Comparison of ENCODE assay signal across 7 mouse cellular contexts in the genomic region with DNA sequence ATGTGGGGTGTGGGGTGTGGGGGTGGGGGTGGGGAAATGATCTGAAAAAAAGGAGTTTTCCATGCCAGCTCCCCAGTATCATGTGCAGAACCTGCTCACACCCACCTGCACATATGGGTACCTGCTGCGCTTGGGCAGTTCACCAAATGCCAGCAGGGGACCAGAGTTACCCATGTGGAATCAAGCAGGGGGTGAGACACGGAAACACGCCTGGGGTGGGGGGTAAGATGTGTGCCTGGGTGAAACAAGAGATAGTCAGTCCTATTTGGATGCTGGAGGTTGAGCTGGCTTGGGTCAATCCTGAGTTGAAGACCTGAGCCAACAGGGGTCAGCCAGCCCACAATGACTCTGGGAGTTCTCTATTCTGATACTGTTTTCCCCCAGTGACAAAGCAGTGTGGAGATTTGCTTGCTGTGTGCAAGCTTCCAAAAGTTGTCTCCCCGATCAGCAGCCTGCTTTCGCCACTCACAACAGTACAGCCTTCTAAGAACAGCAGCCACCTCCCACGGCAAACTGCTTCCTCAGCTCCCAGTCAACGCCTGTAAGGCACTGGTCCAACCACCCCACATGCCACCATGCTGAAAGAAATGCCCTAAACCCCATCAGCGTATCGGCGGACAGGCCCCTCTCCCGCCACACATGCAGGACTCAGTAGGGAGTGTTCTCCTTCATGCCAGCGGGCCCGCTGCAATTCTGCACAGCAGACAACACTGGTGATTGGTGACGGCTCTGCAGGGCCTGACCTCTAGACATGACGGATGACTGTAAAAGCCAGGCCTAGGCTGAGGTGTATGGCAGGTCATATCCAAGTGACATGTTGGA. TPM values are rescaled to one million over a fixed set of nuclear protein-coding genes. Genes with fewer than 3 reads are reported as not detected.
DNase-seq lines count a peak whose midpoint lies in the region; ATAC-seq and TF ChIP-seq lines count a peak whose summit lies in the region.

No protein-coding gene starts in this region.

- no peaks in the 10 kb centered on the region for H3K27me3 ChIP-seq in liver, embryonic 12.5 days (replicated peaks)
- no peaks in the 10 kb centered on the region for H3K27me3 ChIP-seq in forebrain, postnatal 0 days (ENCODE audit: insufficient read depth, low read length)
- H3K27me3 ChIP-seq in neural tube, embryonic 15.5 days (replicated peaks), result no peaks in the 10 kb centered on the region

- no peak for ATAC-seq in liver, embryonic 12.5 days
- peak; percentile 40 for ATAC-seq in forebrain, postnatal 0 days
- ATAC-seq in neural tube, embryonic 15.5 days (ENCODE audit: low FRiP score), result peak; percentile 5; the same call in 1 of the 2 replicates

- no peak overlapping the region for H3K4me2 ChIP-seq in liver, embryonic 12.5 days
- no peak overlapping the region for H3K4me2 ChIP-seq in forebrain, postnatal 0 days (ENCODE audit: low read depth)
- no peak overlapping the region for H3K4me2 ChIP-seq in neural tube, embryonic 15.5 days

- WGBS in liver, embryonic 12.5 days (ENCODE audit: insufficient replicate concordance), result 72% methylated on average over 15 of the region's 15 CpGs
- 46% methylated on average over 15 of the region's 15 CpGs for WGBS in forebrain, postnatal 0 days
- WGBS in neural tube, embryonic 15.5 days, result 48% methylated on average over 15 of the region's 15 CpGs

- H3K27ac ChIP-seq in liver, embryonic 12.5 days, result peak overlapping the region; percentile 47; the same call in 1 of the 2 replicates
- H3K27ac ChIP-seq in forebrain, postnatal 0 days (ENCODE audit: low read depth, low read length), result peak overlapping the region; percentile 40; the same call in 1 of the 2 replicates
- 0 out of 2 replicates have a peak overlapping the region, but pooled peaks have one; percentile 19 for H3K27ac ChIP-seq in neural tube, embryonic 15.5 days (replicated peaks)

- peaks cover 100% of the 10 kb centered on the region for H3K4me1 ChIP-seq in liver, embryonic 12.5 days
- H3K4me1 ChIP-seq in forebrain, postnatal 0 days (ENCODE audit: insufficient read depth), result peaks cover 22% of the 10 kb centered on the region
- H3K4me1 ChIP-seq in neural tube, embryonic 15.5 days, result peaks cover 31% of the 10 kb centered on the region

- TF ChIP-seq CTCF in forebrain, postnatal 0 days (IDR thresholded peaks at IDR 0.05; ENCODE audit: low read depth), result no peak

- no peak for DNase-seq in liver
- peak; percentile 60 to 74 for DNase-seq in cerebellum, postnatal 25 days
- peak; percentile 9 for DNase-seq in forebrain, postnatal 0 days
- DNase-seq in testis, postnatal 14 days (ENCODE audit: low spot score), result no peak
- no peak for DNase-seq in urinary bladder, postnatal 25 days (ENCODE audit: low spot score)

- H3K9ac ChIP-seq in liver, embryonic 12.5 days, result no peak overlapping the region; the same call in 1 of the 2 replicates
- no peak overlapping the region; the same call in 1 of the 2 replicates for H3K9ac ChIP-seq in forebrain, postnatal 0 days
- no peak overlapping the region for H3K9ac ChIP-seq in neural tube, embryonic 15.5 days (replicated peaks)

- H3K36me3 ChIP-seq in liver, embryonic 12.5 days, result no peaks in the 10 kb centered on the region
- no peaks in the 10 kb centered on the region for H3K36me3 ChIP-seq in forebrain, postnatal 0 days (ENCODE audit: insufficient read depth)
- no peaks in the 10 kb centered on the region for H3K36me3 ChIP-seq in neural tube, embryonic 15.5 days

- no peak overlapping the region for H3K4me3 ChIP-seq in liver, embryonic 12.5 days
- H3K4me3 ChIP-seq in forebrain, postnatal 0 days (ENCODE audit: low read depth, low read length), result no peak overlapping the region
- no peak overlapping the region for H3K4me3 ChIP-seq in neural tube, embryonic 15.5 days (replicated peaks)

- no peaks in the 10 kb centered on the region for H3K9me3 ChIP-seq in liver, embryonic 12.5 days (replicated peaks)
- no peaks in the 10 kb centered on the region for H3K9me3 ChIP-seq in forebrain, postnatal 0 days (ENCODE audit: low read length)
- no peaks in the 10 kb centered on the region for H3K9me3 ChIP-seq in neural tube, embryonic 15.5 days (replicated peaks)

RNA-seq across cellular contexts. Expression of a gene that starts 41.0 kb away (rescaled TPM):
- polyA plus RNA-seq in liver, embryonic 12.5 days (2016; fragmentation: Nextera tagmentation; extraction: Ambion mirVana), result 10.8 TPM in 2 replicates
- 10.2 and 16.5 TPM in 2 replicates for total RNA-seq in forebrain, postnatal 0 days (2014; rRNA removed)
- 9.8 and 14.2 TPM in 2 replicates for polyA plus RNA-seq in forebrain, postnatal 0 days (2015; fragmentation: Nextera tagmentation; extraction: Ambion mirVana)
- polyA plus RNA-seq in neural tube, embryonic 15.5 days (2015; fragmentation: Nextera tagmentation; extraction: Ambion mirVana), result 15.2 and 17.9 TPM in 2 replicates

Comparison
In these comparisons a context has a peak if more than half of its experiments do, and no peak if none do; other contexts are left out.
1. DNase-seq: peak in cerebellum, postnatal 25 days (2 of 2) and forebrain, postnatal 0 days (single experiment); none in liver (single experiment), testis, postnatal 14 days (single experiment) and urinary bladder, postnatal 25 days (single experiment).
2. Peak in every context shown above with its lines, with median percentiles within 50 percentile points of each other: H3K27ac ChIP-seq.